Mouse (Mus musculus): ENCODE results near the gene Brms1.
"Not testable (repeated sequence)": the region's sequence is repeated elsewhere in the genome, so short reads cannot be mapped to it uniquely, and the experiment has no call there.

Brms1 gene

DNA sequence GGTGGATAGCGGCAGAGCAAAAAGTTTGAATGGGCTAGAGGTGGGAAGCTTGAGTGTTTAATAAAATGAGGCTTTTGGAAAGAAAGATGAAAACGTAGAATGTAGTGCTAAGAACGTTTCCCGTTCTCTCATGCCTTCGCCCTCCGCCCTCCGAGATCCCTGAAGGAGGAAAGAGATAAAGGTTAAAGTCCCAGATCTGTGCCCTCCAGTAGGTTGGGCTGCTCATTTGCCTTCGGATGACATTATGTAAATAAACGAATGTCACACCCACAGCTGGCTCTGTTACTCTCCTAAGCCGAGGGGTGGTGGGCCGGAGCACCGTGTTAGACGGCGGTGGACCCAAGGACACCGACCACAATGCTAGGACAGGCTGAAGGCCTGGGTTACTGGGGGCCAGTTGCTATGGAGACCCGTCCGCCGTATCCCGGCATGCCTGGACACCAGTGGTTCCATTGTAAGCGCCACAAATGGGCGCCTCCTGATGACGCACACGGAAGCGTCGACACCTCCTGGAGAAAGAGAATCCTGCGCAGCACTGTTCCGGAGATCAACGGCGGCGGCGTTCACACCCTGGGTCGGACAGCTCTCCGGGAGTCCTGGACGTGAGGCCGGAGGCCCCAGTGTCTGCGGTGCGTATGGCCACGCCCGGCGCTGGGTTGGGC, at the start of gene Brms1:
Gene Brms1, plus strand, starts transcription at position 493 of the 662 bp plus-strand sequence.
- DNase-seq (ENCODE audit: low spot score), result peak; percentile 70

DNA sequence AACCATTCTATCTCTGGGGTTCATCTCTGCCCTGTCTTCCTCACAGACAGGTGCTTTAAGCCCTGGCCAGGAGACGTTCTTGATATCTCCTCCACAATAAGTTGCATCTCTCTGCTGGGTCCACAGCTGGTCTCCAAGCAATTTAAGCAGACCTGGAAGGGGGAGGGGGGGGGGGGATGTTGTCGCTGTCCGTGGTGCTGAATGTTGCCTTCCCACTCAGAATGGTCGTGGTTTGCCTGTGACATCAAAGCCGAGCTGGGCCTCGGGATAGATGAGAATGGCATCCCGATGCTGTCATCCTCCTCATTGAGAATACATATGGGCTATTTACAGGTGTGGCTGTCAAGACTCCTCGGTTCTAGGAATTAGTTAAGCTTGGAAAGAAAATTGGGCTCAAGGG, 48.8 kb upstream of the Brms1 start:
- no peak for DNase-seq (ENCODE audit: low spot score)

- peak; percentile 29 for DNase-seq (ENCODE audit: low spot score)
Measured at GRCm38 (mm10) chr19:4992904-4993303, 48.2 kb upstream of the Brms1 start.

DNA sequence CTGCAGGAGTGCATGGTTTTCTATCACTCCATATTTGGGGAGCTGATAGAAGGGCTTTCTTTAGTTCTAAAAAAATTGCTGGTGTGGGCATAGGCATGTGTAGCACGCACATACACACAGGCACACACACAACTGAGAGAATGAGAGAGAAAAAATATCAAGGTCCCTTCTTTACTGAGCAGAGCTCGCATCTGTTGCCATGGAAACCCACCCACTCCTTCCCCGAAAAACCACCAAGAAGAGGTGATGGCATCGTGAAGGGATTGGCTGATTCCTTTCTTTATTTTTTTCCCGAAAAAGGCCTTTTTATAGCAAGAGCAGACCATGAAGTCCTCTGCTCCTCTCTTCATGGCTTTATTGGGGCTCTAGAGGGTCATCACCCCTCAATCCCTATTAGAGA, 47.1 kb upstream of the Brms1 start:
- DNase-seq (ENCODE audit: low spot score), result no peak

- no peak for DNase-seq (ENCODE audit: low spot score)
Measured at GRCm38 (mm10) chr19:4999445-5000140, 41.6 kb upstream of the Brms1 start.

DNA sequence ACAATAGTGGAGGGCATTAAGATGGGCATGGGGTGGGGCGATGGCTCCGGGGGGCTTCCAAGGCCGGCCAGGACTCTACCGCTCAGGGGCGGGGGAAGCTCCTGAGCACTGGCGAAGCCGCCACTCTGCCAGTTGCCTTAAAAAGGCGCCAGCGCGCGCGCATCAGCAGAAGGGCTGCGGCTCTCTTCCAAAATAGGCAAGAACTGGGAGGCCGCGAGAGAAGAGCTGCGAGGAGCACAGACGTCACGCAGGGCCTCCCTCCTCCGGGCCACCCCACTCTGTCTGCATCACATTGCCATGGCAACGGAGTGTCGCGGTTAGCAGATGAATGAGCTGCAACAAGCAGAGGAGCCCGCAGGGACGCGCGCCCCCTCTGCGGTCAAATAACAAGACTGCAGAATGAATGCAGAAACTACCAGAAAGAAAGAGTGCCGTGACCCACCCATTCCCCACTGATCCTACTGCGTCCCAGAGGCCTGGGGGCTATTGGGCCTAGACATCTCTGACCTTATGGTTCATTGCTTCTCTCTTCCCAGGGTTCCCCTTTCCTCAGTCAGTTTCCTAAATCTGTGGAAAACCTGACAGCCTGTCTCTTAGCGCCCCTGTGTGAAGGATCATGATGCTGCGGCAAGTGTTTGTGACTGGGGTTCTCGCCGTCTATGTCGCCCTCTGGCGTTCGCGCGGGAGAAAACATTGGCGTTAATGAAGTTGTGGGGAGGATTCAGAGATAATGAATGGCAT, 39.3 kb upstream of the Brms1 start:
- DNase-seq (ENCODE audit: low spot score), result peak; percentile 31

GRCm38 (mm10) chr19:5003644-5004043, 37.5 kb upstream of the Brms1 start:
- DNase-seq (ENCODE audit: low spot score), result not testable (repeated sequence)

DNA sequence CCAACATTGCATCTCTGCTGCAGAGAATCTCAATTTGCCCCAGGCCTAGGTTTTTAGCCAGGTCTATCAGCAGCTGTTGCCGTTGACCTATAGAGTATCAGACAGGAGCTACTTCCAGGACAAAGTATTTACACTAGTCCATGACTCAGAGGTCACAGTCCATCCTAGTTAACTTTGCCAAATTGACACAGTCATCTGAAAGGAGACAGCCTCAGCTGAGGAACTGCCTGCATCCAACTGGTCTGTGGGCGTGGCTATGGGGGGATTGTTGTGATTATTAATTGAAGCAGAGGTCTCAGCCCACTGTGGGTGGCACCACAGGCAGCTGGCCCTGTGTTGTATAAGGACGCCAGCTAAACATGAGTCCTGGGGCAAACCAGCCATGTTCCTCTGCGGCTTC, 36.2 kb upstream of the Brms1 start:
- no peak for DNase-seq (ENCODE audit: low spot score)

DNA sequence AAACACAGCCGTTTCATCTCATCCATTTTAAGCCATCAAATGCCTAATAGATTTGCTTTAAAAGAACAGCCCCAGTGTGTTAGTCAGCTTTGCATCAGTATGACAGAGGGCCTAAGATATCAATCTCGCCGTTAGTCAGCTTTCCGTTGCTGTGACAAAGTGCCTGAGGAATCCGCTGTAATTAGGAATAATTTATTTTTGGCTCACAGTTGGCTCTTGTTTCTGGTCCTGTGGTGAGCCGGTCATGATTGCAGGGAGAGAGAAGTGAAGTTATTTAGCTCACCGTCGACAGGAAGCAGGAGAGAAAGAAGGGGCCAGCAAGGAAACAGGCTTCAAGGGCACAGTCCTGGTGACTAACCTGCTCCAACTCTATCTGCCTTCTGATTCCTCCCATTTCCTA, 28.0 kb upstream of the Brms1 start:
- DNase-seq (ENCODE audit: low spot score), result no peak

DNA sequence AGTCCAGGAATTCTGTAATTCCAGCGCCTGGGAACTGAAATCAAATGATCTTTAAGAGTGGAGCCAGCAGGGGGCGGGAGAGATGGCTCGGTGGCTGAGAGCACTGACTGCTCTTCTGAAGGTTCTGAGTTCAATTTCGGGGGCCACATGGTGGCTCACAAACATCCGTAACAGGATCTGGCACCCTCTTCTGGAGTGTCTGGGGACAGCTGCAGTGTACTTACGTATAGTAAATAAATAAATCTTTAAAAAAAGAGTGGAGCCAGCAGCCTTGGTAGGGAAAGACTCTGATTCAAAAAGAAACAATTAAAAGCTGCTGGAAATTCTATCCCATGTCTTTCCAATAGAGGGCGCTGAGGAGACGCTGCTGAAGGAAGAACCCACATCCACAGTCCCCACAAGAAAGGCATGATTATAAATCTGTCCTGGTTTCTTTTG, 26.2 kb upstream of the Brms1 start:
- DNase-seq (ENCODE audit: low spot score), result no peak

- no peak for DNase-seq (ENCODE audit: low spot score)
Measured at GRCm38 (mm10) chr19:5016221-5016742, 24.9 kb upstream of the Brms1 start.

- DNase-seq (ENCODE audit: low spot score), result no peak
Measured at GRCm38 (mm10) chr19:5016782-5017181, 24.4 kb upstream of the Brms1 start.

DNA sequence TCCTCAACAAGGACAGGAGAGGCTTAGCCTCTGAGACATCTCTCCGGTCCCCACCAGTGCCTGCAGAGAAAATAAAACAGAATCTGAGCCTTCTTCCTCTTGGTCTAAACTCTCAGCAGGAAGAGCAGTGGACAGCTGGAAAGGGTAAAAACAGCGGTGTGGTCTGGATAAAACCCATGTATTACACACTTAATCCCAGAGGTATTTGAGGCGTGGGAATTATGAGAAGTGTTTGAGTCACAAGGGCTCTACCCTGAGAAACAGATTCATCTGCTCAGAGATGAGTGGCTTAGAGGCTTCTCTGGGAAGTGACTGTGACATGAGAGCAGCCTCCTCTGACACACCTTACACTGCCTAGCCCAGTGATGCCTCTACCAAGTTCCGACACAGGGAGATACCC, 23.5 kb upstream of the Brms1 start:
- no peak for DNase-seq (ENCODE audit: low spot score)

GRCm38 (mm10) chr19:5018191-5018590, 23.0 kb upstream of the Brms1 start:
- no peak for DNase-seq (ENCODE audit: low spot score)

DNA sequence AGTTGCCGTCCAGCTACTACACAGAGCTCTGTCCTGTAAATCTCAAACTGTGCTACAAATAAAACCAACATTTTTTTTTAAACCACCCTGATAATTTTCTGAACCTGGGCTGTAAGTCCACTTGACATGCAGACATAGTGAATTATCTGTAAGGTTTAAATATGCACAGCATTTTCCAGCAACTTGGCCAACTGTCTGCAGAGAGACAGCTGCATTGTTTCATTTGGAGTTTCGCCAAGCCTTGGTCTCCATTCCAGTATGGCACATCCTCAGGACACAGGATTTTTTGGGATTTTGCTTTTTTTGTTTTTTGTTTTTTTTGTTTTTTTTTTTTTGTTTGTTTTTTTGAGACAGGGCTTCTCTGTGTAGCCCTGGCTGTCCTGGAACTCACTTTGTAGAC, 19.7 kb upstream of the Brms1 start:
- DNase-seq (ENCODE audit: low spot score), result no peak

- DNase-seq (ENCODE audit: low spot score), result peak; percentile 63
Measured at GRCm38 (mm10) chr19:5023621-5024479, 17.3 kb upstream of the Brms1 start, which contains the start of gene Slc29a2. Slc29a2 (plus strand) TSS chr19:5023860.

GRCm38 (mm10) chr19:5026111-5026510, 15.0 kb upstream of the Brms1 start:
- DNase-seq (ENCODE audit: low spot score), result no peak

GRCm38 (mm10) chr19:5032686-5033085, 8.5 kb upstream of the Brms1 start:
- DNase-seq (ENCODE audit: low spot score), result no peak

DNA sequence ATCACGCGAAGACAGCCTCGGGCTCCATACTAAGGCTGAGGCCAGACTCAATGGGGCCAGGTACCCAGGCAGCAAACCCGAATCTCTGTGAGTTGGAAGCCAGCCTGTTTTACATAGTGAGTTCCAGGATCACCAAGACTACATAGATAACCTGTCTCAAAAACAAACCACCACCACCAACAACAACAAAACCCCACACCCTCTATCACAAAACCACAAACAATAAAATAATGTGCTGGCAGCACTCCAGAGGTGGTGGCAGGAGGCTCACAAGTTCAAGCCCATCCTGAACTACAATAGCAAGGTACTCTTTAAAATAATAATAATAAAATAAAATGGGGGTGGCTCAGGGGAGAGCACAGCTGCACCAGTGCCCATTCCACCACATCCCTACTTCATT, 4.6 kb upstream of the Brms1 start:
- DNase-seq (ENCODE audit: low spot score), result no peak

- no peak for DNase-seq (ENCODE audit: low spot score)
Measured at GRCm38 (mm10) chr19:5037678-5038571, 3.2 kb upstream of the Brms1 start.

DNA sequence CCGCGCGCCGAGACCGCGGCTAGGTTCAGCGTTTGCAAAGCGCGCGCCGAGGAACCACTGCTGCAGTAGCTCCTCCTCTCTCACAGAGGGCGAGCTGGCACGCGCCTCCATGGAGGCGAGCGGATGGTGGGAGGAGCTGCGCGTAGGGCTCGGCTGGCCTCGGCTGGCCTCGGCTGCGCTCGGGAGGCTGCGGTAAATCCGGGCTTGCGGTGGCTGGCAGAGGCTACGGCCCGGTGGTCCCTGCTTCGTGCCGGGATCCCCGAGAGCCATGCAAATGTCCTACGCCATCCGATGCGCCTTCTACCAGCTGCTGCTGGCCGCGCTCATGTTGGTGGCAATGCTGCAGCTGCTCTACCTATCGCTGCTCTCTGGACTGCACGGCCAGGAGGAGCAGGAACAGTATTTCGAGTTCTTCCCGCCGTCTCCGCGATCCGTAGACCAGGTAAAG, 2.4 kb upstream of the Brms1 start, which contains the start of the genes B4gat1 and AC124502.3:
Gene B4gat1, plus strand, starts transcription at position 118 of the 448 bp plus-strand sequence.
Gene AC124502.3, plus strand, starts transcription at position 183 of the 448 bp plus-strand sequence.
- DNase-seq (ENCODE audit: low spot score), result peak; percentile 51

Data from urinary bladder, postnatal 10 days (tissue).